Mouse (Mus musculus) lung, postnatal 0 days (tissue): ENCODE data around the gene Zfp91.
A peak's percentile ranks its signal among the peaks of the same experiment; 100 is the strongest.

Experiments
- CTCF ChIP-seq: IDR thresholded peaks from 2 replicates; pipeline ENCODE4 v1.5.1; 2016; ENCODE audit warnings: antibody characterized with exemption, mild to moderate bottlenecking
- EP300 ChIP-seq: IDR thresholded peaks from 2 replicates; pipeline ENCODE4 v1.6.1; 2016; ENCODE audit warnings: antibody characterized with exemption, mild to moderate bottlenecking, control low read depth

DNA sequence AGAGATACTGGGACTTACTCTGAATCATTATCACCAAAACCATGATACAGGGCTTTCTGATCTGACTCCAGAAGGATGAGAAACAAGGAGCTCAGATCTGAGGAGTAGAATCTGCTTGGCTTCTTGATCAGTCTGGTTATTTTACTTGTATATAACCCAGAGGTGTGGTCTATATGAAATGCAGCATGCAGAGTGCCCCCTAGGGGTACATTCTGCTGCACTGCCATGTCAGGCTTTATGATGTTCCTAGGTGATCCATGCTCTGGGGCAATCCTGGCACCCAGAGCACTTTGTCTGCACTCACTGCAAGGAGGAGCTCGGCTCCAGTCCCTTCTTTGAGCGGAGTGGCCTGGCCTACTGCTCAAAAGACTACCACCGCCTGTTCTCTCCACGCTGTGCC is 28.6 kb upstream of the Zfp91 start:
- TF ChIP-seq CTCF, result peak; percentile 42
- no peak for TF ChIP-seq EP300
